Mouse (Mus musculus): Measurements from ENCODE around the gene Foxp4. TPM values are rescaled to one million over a fixed set of nuclear protein-coding genes. Genes with fewer than 3 reads are reported as not detected.

Foxp4 gene
- polyA plus RNA-seq, 1 experiment: 32.4 TPM

GRCm38 (mm10) chr17:47909091-47910001 is 15.1 kb downstream of the Foxp4 start:
- TF ChIP-seq MYOG (IDR thresholded peaks at IDR 0.05; ENCODE audit: control insufficient read depth, extremely low read depth, insufficient read length): no peak
- no peak for TF ChIP-seq CEBPB (IDR thresholded peaks at IDR 0.05; ENCODE audit: low read depth)
- TF ChIP-seq USF1 (IDR thresholded peaks at IDR 0.05; ENCODE audit: low read depth): no peak
- TF ChIP-seq MYOD1 (IDR thresholded peaks at IDR 0.05; ENCODE audit: control insufficient read depth, insufficient read length, low read depth): no peak
- no peak for TF ChIP-seq CTCF (IDR thresholded peaks at IDR 0.05; ENCODE audit: control insufficient read depth, insufficient read depth, insufficient read length)
- H3ac ChIP-seq (ENCODE audit: control insufficient read depth, insufficient read length, low read depth): no peak overlapping the region
- peaks cover 24% of the 10 kb centered on the region for H3K79me3 ChIP-seq (ENCODE audit: low read depth)
- peaks cover 59% of the 10 kb centered on the region for H3K79me2 ChIP-seq (ENCODE audit: control insufficient read depth, insufficient read depth)
- no peak overlapping the region for H3K4me3 ChIP-seq (ENCODE audit: insufficient read depth, poor library complexity, severe bottlenecking)
- H3K27me3 ChIP-seq (ENCODE audit: control insufficient read depth, insufficient read depth, insufficient read length): no peaks in the 10 kb centered on the region
- H3K36me3 ChIP-seq (ENCODE audit: control insufficient read depth, insufficient read depth): no peaks in the 10 kb centered on the region

GRCm38 (mm10) chr17:47908079-47908478 is 16.4 kb downstream of the Foxp4 start:
- Histone ChIP-seq H3ac (ENCODE audit: control insufficient read depth, insufficient read length, low read depth) (no peak overlapping the region), H3K27me3 (ENCODE audit: control insufficient read depth, insufficient read depth, insufficient read length) (no peaks in the 10 kb centered on the region), H3K4me3 (ENCODE audit: insufficient read depth, poor library complexity, severe bottlenecking) (no peak overlapping the region), H3K36me3 (ENCODE audit: control insufficient read depth, insufficient read depth) (peaks cover 9% of the 10 kb centered on the region), H3K79me2 (ENCODE audit: control insufficient read depth, insufficient read depth) (peaks cover 54% of the 10 kb centered on the region), H3K79me3 (ENCODE audit: low read depth) (peaks cover 18% of the 10 kb centered on the region)
- TF ChIP-seq MYOG (IDR thresholded peaks at IDR 0.05; ENCODE audit: control insufficient read depth, extremely low read depth, insufficient read length) (no peak), FOSL1 (IDR thresholded peaks at IDR 0.05; ENCODE audit: insufficient read depth, low read length, poor library complexity, severe bottlenecking) (no peak), MAX (IDR thresholded peaks at IDR 0.05) (no peak), CEBPB (IDR thresholded peaks at IDR 0.05; ENCODE audit: low read depth) (no peak)

GRCm38 (mm10) chr17:47907366-47907920 is 17.0 kb downstream of the Foxp4 start:
- H3K4me3 ChIP-seq (ENCODE audit: insufficient read depth, poor library complexity, severe bottlenecking): no peak overlapping the region
- H3K27me3 ChIP-seq (ENCODE audit: control insufficient read depth, insufficient read depth, insufficient read length): no peaks in the 10 kb centered on the region
- peaks cover 54% of the 10 kb centered on the region for H3K79me2 ChIP-seq (ENCODE audit: control insufficient read depth, insufficient read depth)
- H3K79me3 ChIP-seq (ENCODE audit: low read depth): peaks cover 18% of the 10 kb centered on the region
- no peak overlapping the region for H3ac ChIP-seq (ENCODE audit: control insufficient read depth, insufficient read length, low read depth)
- TF ChIP-seq MYOD1 (IDR thresholded peaks at IDR 0.05; ENCODE audit: control insufficient read depth, insufficient read length, low read depth) (no peak), MAX (IDR thresholded peaks at IDR 0.05) (no peak), MYOG (IDR thresholded peaks at IDR 0.05; ENCODE audit: control insufficient read depth, extremely low read depth, insufficient read length) (no peak), CTCF (IDR thresholded peaks at IDR 0.05; ENCODE audit: control insufficient read depth, insufficient read depth, insufficient read length) (no peak), CEBPB (IDR thresholded peaks at IDR 0.05; ENCODE audit: low read depth) (no peak), FOSL1 (IDR thresholded peaks at IDR 0.05; ENCODE audit: insufficient read depth, low read length, poor library complexity, severe bottlenecking) (no peak), USF1 (IDR thresholded peaks at IDR 0.05; ENCODE audit: low read depth) (no peak)
- peaks cover 14% of the 10 kb centered on the region for H3K36me3 ChIP-seq (ENCODE audit: control insufficient read depth, insufficient read depth)

- H3K4me3 ChIP-seq (ENCODE audit: insufficient read depth, poor library complexity, severe bottlenecking): no peak overlapping the region
- H3K79me3 ChIP-seq (ENCODE audit: low read depth): peaks cover 6% of the 10 kb centered on the region
- H3ac ChIP-seq (ENCODE audit: control insufficient read depth, insufficient read length, low read depth): no peak overlapping the region
- peaks cover 35% of the 10 kb centered on the region for H3K36me3 ChIP-seq (ENCODE audit: control insufficient read depth, insufficient read depth)
- TF ChIP-seq USF1 (IDR thresholded peaks at IDR 0.05; ENCODE audit: low read depth): no peak
- TF ChIP-seq MAX (IDR thresholded peaks at IDR 0.05): no peak
- TF ChIP-seq MYOG (IDR thresholded peaks at IDR 0.05; ENCODE audit: control insufficient read depth, extremely low read depth, insufficient read length): no peak
- no peak for TF ChIP-seq CEBPB (IDR thresholded peaks at IDR 0.05; ENCODE audit: low read depth)
- no peak for TF ChIP-seq FOSL1 (IDR thresholded peaks at IDR 0.05; ENCODE audit: insufficient read depth, low read length, poor library complexity, severe bottlenecking)
- no peak for TF ChIP-seq MYOD1 (IDR thresholded peaks at IDR 0.05; ENCODE audit: control insufficient read depth, insufficient read length, low read depth)
- TF ChIP-seq CTCF (IDR thresholded peaks at IDR 0.05; ENCODE audit: control insufficient read depth, insufficient read depth, insufficient read length): no peak
- peaks cover 34% of the 10 kb centered on the region for H3K79me2 ChIP-seq (ENCODE audit: control insufficient read depth, insufficient read depth)
- no peaks in the 10 kb centered on the region for H3K27me3 ChIP-seq (ENCODE audit: control insufficient read depth, insufficient read depth, insufficient read length)
Measured at GRCm38 (mm10) chr17:47903846-47904680, 20.4 kb downstream of the Foxp4 start.

- Histone ChIP-seq H3K36me3 (ENCODE audit: control insufficient read depth, insufficient read depth) (peaks cover 35% of the 10 kb centered on the region), H3ac (ENCODE audit: control insufficient read depth, insufficient read length, low read depth) (no peak overlapping the region), H3K79me2 (ENCODE audit: control insufficient read depth, insufficient read depth) (peaks cover 12% of the 10 kb centered on the region), H3K27me3 (ENCODE audit: control insufficient read depth, insufficient read depth, insufficient read length) (no peaks in the 10 kb centered on the region), H3K79me3 (ENCODE audit: low read depth) (peaks cover 4% of the 10 kb centered on the region), H3K4me3 (ENCODE audit: insufficient read depth, poor library complexity, severe bottlenecking) (no peak overlapping the region)
- TF ChIP-seq CEBPB (IDR thresholded peaks at IDR 0.05; ENCODE audit: low read depth): no peak
- TF ChIP-seq MAX (IDR thresholded peaks at IDR 0.05): no peak
- TF ChIP-seq MYOD1 (IDR thresholded peaks at IDR 0.05; ENCODE audit: control insufficient read depth, insufficient read length, low read depth): no peak
- no peak for TF ChIP-seq CTCF (IDR thresholded peaks at IDR 0.05; ENCODE audit: control insufficient read depth, insufficient read depth, insufficient read length)
- TF ChIP-seq USF1 (IDR thresholded peaks at IDR 0.05; ENCODE audit: low read depth): no peak
- TF ChIP-seq FOSL1 (IDR thresholded peaks at IDR 0.05; ENCODE audit: insufficient read depth, low read length, poor library complexity, severe bottlenecking): no peak
- TF ChIP-seq MYOG (IDR thresholded peaks at IDR 0.05; ENCODE audit: control insufficient read depth, extremely low read depth, insufficient read length): no peak
Measured at GRCm38 (mm10) chr17:47901782-47902181, 22.7 kb downstream of the Foxp4 start.

Measured in C2C12 (cell line).